Mouse (Mus musculus): Measurements from ENCODE around the gene Tmc8.

DNA sequence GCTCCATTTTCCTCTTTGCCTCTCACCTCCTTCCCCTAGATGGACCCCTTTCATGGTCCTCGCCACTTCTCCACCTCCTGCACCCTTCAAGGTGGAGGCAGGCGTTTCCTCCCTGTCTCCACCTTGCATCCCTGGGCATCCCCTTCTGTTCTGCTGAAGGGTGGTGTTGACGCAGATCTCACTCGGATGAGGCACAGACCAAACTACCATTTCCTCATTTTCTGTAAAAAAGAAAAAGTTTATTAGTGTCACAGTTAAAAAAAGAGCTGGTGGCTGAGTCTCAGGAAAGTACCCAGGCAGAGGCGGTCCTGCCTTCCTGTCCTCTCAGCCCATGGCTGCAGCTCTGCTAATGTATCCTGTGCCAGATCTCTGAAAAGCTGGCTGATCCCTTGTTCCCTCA, 17.3 kb downstream of the Tmc8 start:
- no peak for TF ChIP-seq CTCF (IDR thresholded peaks at IDR 0.05; ENCODE audit: insufficient read depth, low read length)
- no peak for TF ChIP-seq POLR2A (IDR thresholded peaks at IDR 0.05; ENCODE audit: borderline replicate concordance, extremely low read depth, low read depth, low read length)

Data from lung, adult 2 months (tissue).